Mouse (Mus musculus) lung, adult 2 months (tissue): Measurements from ENCODE around the gene Tm9sf2.

Experiments used
- CTCF ChIP-seq: fragments of 200-500 bp; IDR thresholded peaks from 2 replicates; pipeline ENCODE4 v1.5.1; 2011; ENCODE audit warnings: mild to moderate bottlenecking, low read length, control low read depth; ENCODE audit not compliant: insufficient read depth
- POLR2A ChIP-seq: fragments of 200-500 bp; IDR thresholded peaks from 2 replicates; pipeline ENCODE4 v1.6.1; 2011; ENCODE audit warnings: low read depth, mild to moderate bottlenecking, control low read depth, low read length, borderline replicate concordance; ENCODE audit errors: extremely low read depth

DNA sequence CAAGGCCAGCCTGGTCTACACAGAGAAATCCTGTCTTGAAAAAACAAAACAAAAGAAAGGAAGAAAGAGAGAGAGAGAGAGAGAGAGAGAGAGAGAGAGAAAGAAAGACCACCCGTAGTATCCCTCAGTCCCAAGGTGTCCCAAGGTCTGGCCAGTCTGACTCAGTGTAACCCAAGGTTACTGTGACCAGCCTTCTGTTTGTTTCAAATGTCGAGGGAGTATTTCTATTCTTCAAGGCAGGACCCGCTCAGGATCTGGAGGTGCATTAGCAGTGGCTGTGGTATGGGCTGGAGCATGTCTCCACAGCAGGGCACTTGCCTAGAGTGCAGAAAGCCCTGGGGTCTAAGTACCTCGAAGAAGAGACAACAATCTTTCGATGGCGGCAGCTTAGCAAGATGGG lies 90.0 kb downstream of the Tm9sf2 start:
- TF ChIP-seq CTCF (no peak), POLR2A (no peak)
